Mouse (Mus musculus): ENCODE measurements around the gene Mark1.

- TF ChIP-seq CTCF (conservative IDR thresholded peaks at IDR 0.05; ENCODE audit: insufficient read depth, insufficient read length, low read depth, low read length) (no peak), POLR2A (IDR thresholded peaks at IDR 0.05; ENCODE audit: low read depth, low read length) (no peak)
Observed at GRCm38 (mm10) chr1:184961853-184962252, 37.5 kb downstream of the Mark1 start.
